Mouse (Mus musculus): ENCODE data around the gene Gpd1. TPM values are rescaled to one million over a fixed set of nuclear protein-coding genes. Genes with fewer than 3 reads are reported as not detected.

Gpd1 gene
- total and polyA plus RNA-seq, 3 experiments = 0.24 to 0.56 (median 0.25) TPM

DNA sequence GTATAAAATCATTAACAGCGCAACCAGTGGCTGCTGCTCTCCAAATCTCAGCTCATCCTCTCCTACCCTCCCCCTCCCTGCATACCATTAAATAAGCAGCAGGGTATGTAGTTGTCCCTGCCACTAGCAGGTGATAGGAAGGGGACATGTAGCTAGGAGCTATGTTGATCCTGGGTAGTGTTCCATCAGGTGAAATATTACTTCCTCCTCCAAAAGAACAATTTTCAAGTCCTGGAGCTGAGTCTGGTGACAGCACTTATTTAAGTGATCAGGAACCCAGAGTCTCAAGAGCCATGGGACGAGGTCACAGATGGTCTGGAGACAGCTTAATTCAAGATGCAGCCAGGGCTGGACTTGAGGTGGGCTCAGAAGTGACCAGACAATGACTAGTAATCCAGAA is 18.3 kb downstream of the Gpd1 start:
- in situ Hi-C loops (cut with MboI; ENCODE audit: low pct_ligation_motif_present, low pct_unique_long_range_greater_than_20kb, low sequenced_read_pairs) = no loop called here
- H3K27ac ChIP-seq (ENCODE audit: insufficient read depth, low read depth) = no peak overlapping the region
- no peak for DNase-seq (ENCODE audit: extremely low read depth)
- H3K36me3 ChIP-seq (replicated peaks in 1 of 2; ENCODE audit: control insufficient read depth in 1 of 2, insufficient read depth in 1 of 2, low read length in 1 of 2) = peaks cover 52 to 87% of the 10 kb centered on the region in 2 experiments
- no peak overlapping the region for H3K4me2 ChIP-seq (ENCODE audit: insufficient read depth, low read depth, poor library complexity, severe bottlenecking)
- no peaks in the 10 kb centered on the region for H3K27me3 ChIP-seq (replicated peaks)
- TF ChIP-seq ZKSCAN1 (IDR thresholded peaks at IDR 0.05; ENCODE audit: borderline replicate concordance, low read depth, low read length) (no peak), JUN (IDR thresholded peaks at IDR 0.05; ENCODE audit: insufficient read depth, low read depth, low read length) (no peak), ZNF384 (IDR thresholded peaks at IDR 0.05; ENCODE audit: low read depth, low read length) (no peak), MAZ (IDR thresholded peaks at IDR 0.05; ENCODE audit: low read depth, low read length) (no peak), KAT2A (IDR thresholded peaks at IDR 0.05; ENCODE audit: insufficient replicate concordance, low read length) (no peak), TBP (conservative IDR thresholded peaks at IDR 0.05; ENCODE audit: low read depth, low read length) (no peak), MAX (IDR thresholded peaks at IDR 0.05; ENCODE audit: low read length) (no peak), SMC3 (IDR thresholded peaks at IDR 0.05; ENCODE audit: low read depth, low read length) (no peak), EP300 (IDR thresholded peaks at IDR 0.05; ENCODE audit: low read length) (no peak), MYC (IDR thresholded peaks at IDR 0.05; ENCODE audit: low read depth, low read length) (no peak), UBTF (IDR thresholded peaks at IDR 0.05; ENCODE audit: low read depth, low read length) (no peak), ZMIZ1 (IDR thresholded peaks at IDR 0.05; ENCODE audit: low read depth, low read length) (no peak)
- no peaks in the 10 kb centered on the region for H3K79me2 ChIP-seq (replicated peaks; ENCODE audit: control insufficient read depth, extremely low read depth, insufficient read depth, poor library complexity, severe bottlenecking)
- H3K4me1 ChIP-seq (ENCODE audit: control insufficient read depth in 1 of 2, insufficient read depth in 2 of 2) = peaks cover 0 to 17% of the 10 kb centered on the region in 2 experiments; a peak in 2 of 4 replicates
- H3K9me3 ChIP-seq (replicated peaks; ENCODE audit: low read length) = no peaks in the 10 kb centered on the region
- H3K4me3 ChIP-seq (replicated peaks in 1 of 3; ENCODE audit: low read depth in 2 of 3, low read length in 2 of 3, poor library complexity in 1 of 3) = no peak overlapping the region
- no peak overlapping the region for H3K9ac ChIP-seq (ENCODE audit: insufficient read depth, low read depth)
- dilution Hi-C loops (cut with MboI; ENCODE audit: extremely low pct_ligation_motif_present, extremely low pct_unique_long_range_greater_than_20kb, low sequenced_read_pairs) = no loop called here

DNA sequence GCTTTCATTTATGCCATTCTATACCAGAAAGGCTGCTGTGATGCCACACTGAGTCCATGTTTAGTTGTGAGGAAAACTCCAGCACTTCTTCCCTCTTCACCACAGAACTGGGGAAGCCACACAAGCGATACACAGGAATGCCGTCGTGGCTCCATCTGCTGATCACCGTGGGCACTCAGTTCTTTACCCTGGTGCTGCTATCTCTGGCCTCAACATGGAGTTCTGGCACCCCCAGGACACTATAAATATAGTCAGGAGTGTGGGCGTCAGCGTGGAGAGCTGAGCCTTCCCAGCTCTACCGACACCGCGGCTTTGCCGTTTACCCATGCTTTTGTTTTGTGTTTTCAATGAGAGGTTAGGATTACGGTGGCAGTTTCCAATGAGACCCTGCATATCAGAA is 19.4 kb downstream of the Gpd1 start:
- Histone ChIP-seq H3K79me2 (replicated peaks; ENCODE audit: control insufficient read depth, extremely low read depth, insufficient read depth, poor library complexity, severe bottlenecking) (no peaks in the 10 kb centered on the region), H3K9me3 (replicated peaks; ENCODE audit: low read length) (no peaks in the 10 kb centered on the region), H3K27me3 (replicated peaks) (no peaks in the 10 kb centered on the region), H3K4me3 (replicated peaks in 1 of 3; ENCODE audit: low read depth in 2 of 3, low read length in 2 of 3, poor library complexity in 1 of 3) (no peak overlapping the region), H3K27ac (ENCODE audit: insufficient read depth, low read depth) (no peak overlapping the region), H3K36me3 (replicated peaks in 1 of 2; ENCODE audit: control insufficient read depth in 1 of 2, insufficient read depth in 1 of 2, low read length in 1 of 2) (peaks cover 56 to 91% of the 10 kb centered on the region in 2 experiments), H3K9ac (ENCODE audit: insufficient read depth, low read depth) (no peak overlapping the region), H3K4me1 (ENCODE audit: control insufficient read depth in 1 of 2, insufficient read depth in 2 of 2) (peaks cover 0 to 14% of the 10 kb centered on the region in 2 experiments; a peak in 2 of 4 replicates), H3K4me2 (ENCODE audit: insufficient read depth, low read depth, poor library complexity, severe bottlenecking) (no peak overlapping the region)
- in situ Hi-C loops (cut with MboI; ENCODE audit: low pct_ligation_motif_present, low pct_unique_long_range_greater_than_20kb, low sequenced_read_pairs) = no loop called here
- TF ChIP-seq MXI1 (IDR thresholded peaks at IDR 0.05; ENCODE audit: low read depth, low read length) = no peak
- TF ChIP-seq MAFK (IDR thresholded peaks at IDR 0.05; ENCODE audit: insufficient replicate concordance, low read length) = no peak
- no peak for TF ChIP-seq USF2 (conservative IDR thresholded peaks at IDR 0.05; ENCODE audit: low read depth, low read length)
- TF ChIP-seq TCF12 (IDR thresholded peaks at IDR 0.05; ENCODE audit: low read depth, low read length) = no peak
- TF ChIP-seq TBP (conservative IDR thresholded peaks at IDR 0.05; ENCODE audit: low read depth, low read length) = no peak
- no peak for TF ChIP-seq HCFC1 (IDR thresholded peaks at IDR 0.05; ENCODE audit: low read depth, low read length)
- no peak for DNase-seq (ENCODE audit: extremely low read depth)
- dilution Hi-C loops (cut with MboI; ENCODE audit: extremely low pct_ligation_motif_present, extremely low pct_unique_long_range_greater_than_20kb, low sequenced_read_pairs) = no loop called here
